Mouse (Mus musculus) lung, adult 2 months (tissue): ENCODE data around the gene Hhat. TPM values are rescaled to one million over a fixed set of nuclear protein-coding genes. Genes with fewer than 3 reads are reported as not detected.
A peak's percentile ranks its signal among the peaks of the same experiment; 100 is the strongest.

ENCODE experiments used
- DNase-seq: peaks from one replicate; pipeline ENCODE4 v3.0.0; 2022
- H3K4me1 ChIP-seq: fragments of 200-500 bp; 2 replicates; pipeline ENCODE4 v1.6.1; 2011; ENCODE audit warnings: low read length; ENCODE audit not compliant: control insufficient read depth, insufficient read depth
- H3K4me3 ChIP-seq: fragments of 200-500 bp; replicated peaks from 2 replicates; pipeline ENCODE3; 2011; ENCODE audit warnings: low read depth, mild to moderate bottlenecking, control low read depth, low read length; ENCODE audit errors: extremely low read depth
- CTCF ChIP-seq: fragments of 200-500 bp; IDR thresholded peaks from 2 replicates; pipeline ENCODE4 v1.5.1; 2011; ENCODE audit warnings: mild to moderate bottlenecking, low read length, control low read depth; ENCODE audit not compliant: insufficient read depth
- POLR2A ChIP-seq: fragments of 200-500 bp; IDR thresholded peaks from 2 replicates; pipeline ENCODE4 v1.6.1; 2011; ENCODE audit warnings: low read depth, mild to moderate bottlenecking, control low read depth, low read length, borderline replicate concordance; ENCODE audit errors: extremely low read depth
- WGBS: fragments of 180-500 bp; shearing (Covaris S2); methylation state at CpG from one replicate; pipeline ENCODE4 v1.1.7; 2018; 5-methylcytosine and 5-hydroxymethylcytosine counted together
- polyA plus RNA-seq: library from polyadenylated mRNA; depleted of rRNA; stranded (reverse); fragments of >200 nt; gene quantifications from 2 replicates; pipeline ENCODE4 v1.2.3, GENCODE M21; 2012

The Hhat gene
- polyA plus RNA-seq, 1 experiment, result 2.5 TPM

DNA sequence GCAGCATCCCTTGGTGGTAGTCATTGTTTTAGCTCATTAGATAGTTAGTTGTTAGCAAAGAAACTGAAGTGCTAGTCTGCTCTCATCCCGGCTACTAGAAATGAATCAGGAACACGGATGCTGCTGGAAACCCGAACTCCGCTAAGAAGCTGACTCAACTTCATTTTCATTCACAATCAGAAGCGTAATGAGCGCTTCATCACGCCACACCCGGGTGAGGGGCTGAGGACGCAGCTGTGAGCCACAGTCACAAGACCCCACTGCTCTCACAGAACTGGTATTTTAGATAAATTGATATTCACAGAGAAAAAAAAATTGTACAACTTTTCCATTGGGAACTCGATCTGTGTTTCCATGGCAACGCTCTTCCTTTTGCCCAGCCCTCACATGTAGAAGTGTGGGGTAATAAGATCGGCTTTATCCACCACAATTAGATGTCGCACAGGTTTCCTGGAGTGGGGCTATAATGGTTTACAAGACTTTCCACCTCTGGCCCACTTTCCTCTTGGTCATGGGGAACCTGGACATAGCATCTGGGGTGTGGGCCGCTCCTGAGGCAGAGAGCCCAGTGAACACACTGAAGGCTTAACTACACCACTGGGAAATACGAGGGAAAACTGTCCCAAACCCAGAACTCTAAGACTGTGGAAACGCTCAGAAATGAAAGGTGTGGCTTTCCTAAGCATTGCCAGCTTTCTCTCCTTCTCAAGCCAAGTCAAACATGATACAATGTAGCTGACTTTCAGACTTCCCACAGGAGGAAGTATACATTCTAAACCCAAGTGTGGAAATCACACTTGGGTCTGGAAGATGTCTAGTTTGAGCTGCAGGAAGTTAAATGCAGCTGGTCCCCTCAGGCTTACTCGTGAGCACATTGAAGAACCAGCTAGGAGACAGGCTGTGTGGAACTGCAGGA lies 14.3 kb upstream of the Hhat start:
- no peak for TF ChIP-seq POLR2A
- no peak for TF ChIP-seq CTCF
- H3K4me1 ChIP-seq, result no peaks in the 10 kb centered on the region; the same call in 1 of the 2 replicates
- WGBS, result 63% methylated on average over 17 of the region's 17 CpGs
- DNase-seq, result no peak
- H3K4me3 ChIP-seq, result no peak overlapping the region

DNA sequence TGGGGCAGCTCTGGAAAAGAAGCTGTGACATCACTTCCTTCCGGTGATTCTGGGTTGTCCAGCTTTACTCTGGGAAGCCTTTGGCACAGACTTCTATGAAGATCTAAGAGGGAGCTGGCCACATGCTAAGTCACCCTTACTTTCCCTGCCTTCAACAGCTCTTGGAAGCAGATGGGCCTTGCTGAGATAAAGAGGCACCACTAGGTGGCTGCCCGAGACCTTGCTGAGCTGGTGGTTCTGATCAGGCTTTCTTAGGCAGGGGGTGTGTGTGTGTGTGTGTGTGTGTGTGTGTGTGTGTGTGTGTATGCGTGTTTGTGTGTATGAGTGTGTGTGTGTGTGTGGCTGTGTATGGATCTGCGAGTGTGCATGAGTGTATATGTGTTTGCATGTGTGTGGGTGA lies 13.4 kb upstream of the Hhat start:
- Histone ChIP-seq H3K4me3 (no peak overlapping the region), H3K4me1 (no peaks in the 10 kb centered on the region; the same call in 1 of the 2 replicates)
- peak; percentile 55 for TF ChIP-seq CTCF
- TF ChIP-seq POLR2A, result no peak
- no peak for DNase-seq
- 26% methylated on average over 4 of the region's 4 CpGs for WGBS

DNA sequence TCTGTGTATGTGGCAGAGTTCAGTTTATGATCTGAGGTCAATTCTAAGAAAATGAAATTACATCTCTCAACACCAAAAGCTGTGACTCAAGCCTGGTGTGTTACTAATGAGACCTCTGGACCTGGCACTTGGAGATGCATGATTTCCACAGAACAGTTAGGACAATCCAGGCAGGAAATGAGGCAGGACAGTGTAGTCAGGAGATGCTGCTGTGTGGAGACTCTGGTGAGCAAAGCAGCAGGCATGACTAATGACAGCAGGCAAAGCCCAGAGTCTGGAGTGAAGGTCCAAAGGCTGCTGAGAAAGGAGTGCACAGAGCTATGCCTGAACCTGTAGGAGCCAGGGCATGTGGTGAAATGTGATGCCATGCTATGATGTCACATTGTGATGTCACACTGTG lies 10.2 kb upstream of the Hhat start:
- H3K4me3 ChIP-seq, result no peak overlapping the region
- no peaks in the 10 kb centered on the region for H3K4me1 ChIP-seq
- TF ChIP-seq POLR2A, result no peak
- DNase-seq, result no peak

DNA sequence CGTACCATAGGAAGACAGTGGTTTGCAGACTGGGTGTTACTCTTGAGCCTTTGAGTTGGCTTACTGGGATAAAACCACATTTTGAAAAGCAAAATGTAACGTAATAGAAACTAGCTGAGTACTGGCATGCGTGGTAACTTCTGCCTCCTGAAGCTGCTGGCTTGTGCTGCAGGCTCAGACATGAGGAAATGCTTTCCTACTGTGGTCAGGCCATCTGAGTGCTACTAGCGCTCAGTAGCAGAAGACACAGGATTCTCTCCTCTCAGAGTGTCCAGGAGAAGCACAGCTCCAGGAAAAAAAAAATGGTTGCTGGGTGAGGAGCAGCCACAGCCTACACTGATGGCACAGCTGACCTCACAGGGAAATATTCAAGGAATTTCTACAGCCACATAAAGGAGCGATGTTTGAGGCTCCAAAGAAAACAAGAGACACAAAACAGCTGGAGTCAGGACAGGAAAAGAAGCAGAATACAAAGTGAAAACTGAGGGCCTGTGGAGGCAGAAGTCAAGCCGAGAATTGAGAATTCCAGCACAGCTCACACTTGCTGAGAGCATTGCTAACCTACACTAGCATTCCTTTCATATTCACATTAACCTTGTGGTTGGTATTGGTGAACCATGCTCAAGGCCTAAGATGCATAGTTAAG lies 8.0 kb upstream of the Hhat start:
- no peak for TF ChIP-seq POLR2A
- TF ChIP-seq CTCF, result no peak
- DNase-seq, result no peak
- H3K4me3 ChIP-seq, result no peak overlapping the region
- no peaks in the 10 kb centered on the region for H3K4me1 ChIP-seq
- WGBS, result 37% methylated on average over 6 of the region's 6 CpGs

DNA sequence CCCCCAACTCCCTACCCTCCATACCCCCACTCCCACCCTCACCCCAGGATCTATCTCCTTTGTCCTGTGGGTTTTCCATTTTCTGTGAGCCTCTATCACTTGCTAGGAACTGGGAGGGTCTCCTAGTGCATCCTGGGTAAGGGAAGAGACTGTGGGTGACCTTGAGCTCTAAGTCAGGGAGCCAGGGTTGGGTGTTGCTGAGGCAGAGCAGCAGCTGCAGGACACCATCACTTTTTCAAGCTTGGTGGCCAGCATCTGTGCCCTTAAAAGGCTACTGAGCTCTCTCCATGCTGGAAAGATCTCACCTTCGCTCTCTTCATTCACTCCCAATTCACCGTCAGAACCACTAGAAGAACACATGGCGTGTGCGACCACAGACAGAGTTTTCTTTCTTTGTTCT lies 7.2 kb upstream of the Hhat start:
- Histone ChIP-seq H3K4me3 (no peak overlapping the region), H3K4me1 (no peaks in the 10 kb centered on the region)
- 89% methylated on average over 4 of the region's 4 CpGs for WGBS
- DNase-seq, result no peak
- no peak for TF ChIP-seq POLR2A
- no peak for TF ChIP-seq CTCF

DNA sequence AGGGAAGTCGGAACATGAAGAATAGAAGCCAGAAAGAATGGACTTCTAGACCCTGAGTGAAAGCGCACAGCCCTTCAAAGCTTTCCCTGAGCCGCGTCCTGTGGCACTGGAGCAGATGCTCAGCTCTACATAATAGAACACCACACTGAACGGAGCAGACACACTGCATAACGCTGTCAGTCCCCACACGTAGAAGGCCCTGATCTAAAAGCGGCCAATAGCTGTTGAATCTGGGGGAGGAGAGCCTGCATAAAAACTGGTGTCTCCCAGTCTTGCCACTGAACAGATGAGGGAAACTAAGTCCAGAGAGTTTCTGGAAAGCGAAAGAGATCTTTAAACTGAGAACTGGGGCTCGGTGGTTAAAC lies 911 bp downstream of the Hhat start:
- 12% methylated on average over 10 of the region's 10 CpGs for WGBS
- H3K4me3 ChIP-seq, result peak overlapping the region; percentile 96
- no peak for DNase-seq
- TF ChIP-seq POLR2A (0 out of 2 replicates have a peak, but pooled peaks have one; percentile 10), CTCF (no peak)
- H3K4me1 ChIP-seq, result 0 out of 2 replicates have a peak, but pooled peaks cover 3% of the 10 kb centered on the region

DNA sequence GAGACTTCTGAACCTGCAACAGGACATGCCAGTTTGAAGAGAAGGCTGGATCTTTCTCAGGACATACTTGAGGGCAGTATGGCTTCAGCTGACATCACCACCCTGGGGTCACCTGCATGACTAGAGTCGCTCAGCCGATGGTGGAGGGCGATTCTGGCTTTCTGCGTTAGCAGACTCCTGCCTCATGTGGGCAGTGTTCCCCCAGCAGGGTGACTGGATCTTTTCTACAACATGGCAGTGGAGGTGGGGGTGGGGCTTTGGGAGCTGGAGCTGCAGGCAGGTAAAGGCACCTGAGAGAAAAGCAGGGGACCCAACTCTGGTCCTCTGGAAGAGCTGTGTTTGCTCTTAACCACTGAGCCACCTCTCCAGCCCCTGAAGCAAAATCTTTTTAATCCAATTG lies 5.5 kb downstream of the Hhat start:
- TF ChIP-seq CTCF, result peak; percentile 7; the same call in 1 of the 2 replicates
- TF ChIP-seq POLR2A, result no peak
- no peak for DNase-seq
- Histone ChIP-seq H3K4me1 (0 out of 2 replicates have a peak, but pooled peaks cover 3% of the 10 kb centered on the region), H3K4me3 (no peak overlapping the region)
- 55% methylated on average over 4 of the region's 4 CpGs for WGBS

DNA sequence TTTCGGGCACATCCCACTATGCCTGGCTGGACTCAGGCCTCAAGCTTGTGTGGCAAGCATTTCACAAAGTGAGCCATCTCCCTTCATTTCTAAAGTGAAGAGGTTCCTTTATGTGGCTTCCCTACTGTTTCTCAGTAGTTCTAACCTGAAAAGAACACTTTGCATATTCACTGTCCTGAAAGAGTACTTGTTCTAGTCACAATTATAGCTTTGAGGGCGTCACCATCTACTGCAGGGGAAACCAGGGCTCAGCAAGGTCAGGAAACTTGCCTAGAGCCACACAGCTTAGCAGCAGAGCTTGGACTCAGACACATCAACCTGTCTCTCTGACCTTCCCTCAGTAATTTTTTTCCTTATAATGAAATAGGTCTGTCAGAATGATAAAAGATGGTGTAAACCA lies 6.5 kb downstream of the Hhat start:
- 79% methylated on average over 2 of the region's 2 CpGs for WGBS
- no peak for DNase-seq
- Histone ChIP-seq H3K4me1 (no peaks in the 10 kb centered on the region), H3K4me3 (no peak overlapping the region)
- TF ChIP-seq POLR2A, result no peak
- no peak for TF ChIP-seq CTCF

DNA sequence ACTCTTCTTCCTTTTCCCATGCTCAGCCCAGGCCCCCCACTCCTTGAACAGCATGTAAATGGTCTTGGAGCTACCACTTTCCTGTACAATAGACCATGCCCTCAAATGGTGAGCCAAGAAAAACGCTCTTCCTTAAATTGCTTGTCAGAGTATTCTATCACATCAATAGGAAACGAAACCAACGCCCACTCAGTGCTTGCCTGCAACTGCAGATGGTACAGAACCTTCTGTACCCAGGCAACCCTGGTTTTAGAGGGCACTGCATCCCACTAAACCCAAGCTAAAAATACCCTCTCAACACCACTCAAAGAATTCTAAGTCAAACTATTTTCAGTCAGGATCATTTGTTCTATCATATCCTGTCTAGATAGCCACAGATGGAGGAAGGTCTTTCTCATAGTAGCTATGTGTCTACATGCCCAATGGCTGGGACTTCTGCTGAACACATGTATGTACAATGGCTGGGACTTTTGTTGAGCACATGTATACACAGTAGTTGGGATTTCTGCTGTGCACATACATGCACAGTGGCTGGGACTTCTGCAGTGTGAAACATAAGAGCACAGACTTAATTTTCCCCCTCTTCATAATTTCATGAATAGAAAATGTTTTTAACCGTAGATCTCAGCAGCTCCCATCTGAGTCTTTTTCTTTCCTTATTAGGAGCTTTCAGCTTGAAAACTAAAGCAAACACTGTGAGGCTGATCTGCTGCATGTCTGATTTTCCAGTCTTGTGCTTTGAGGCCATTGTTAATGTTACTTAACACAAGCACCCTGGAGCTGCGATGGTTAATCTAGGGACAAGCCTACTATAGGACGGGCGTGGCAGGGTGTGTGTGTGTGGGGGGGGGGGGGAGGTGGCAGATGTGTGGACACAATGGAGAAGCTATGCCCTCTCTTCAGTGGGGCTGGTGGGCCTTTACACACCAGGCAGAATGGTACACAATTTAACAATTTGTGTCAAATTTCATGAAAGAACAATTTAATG lies 7.8 kb downstream of the Hhat start:
- WGBS, result 59% methylated on average over 7 of the region's 7 CpGs
- TF ChIP-seq POLR2A (no peak), CTCF (no peak)
- Histone ChIP-seq H3K4me1 (no peaks in the 10 kb centered on the region), H3K4me3 (no peak overlapping the region)
- DNase-seq, result no peak

DNA sequence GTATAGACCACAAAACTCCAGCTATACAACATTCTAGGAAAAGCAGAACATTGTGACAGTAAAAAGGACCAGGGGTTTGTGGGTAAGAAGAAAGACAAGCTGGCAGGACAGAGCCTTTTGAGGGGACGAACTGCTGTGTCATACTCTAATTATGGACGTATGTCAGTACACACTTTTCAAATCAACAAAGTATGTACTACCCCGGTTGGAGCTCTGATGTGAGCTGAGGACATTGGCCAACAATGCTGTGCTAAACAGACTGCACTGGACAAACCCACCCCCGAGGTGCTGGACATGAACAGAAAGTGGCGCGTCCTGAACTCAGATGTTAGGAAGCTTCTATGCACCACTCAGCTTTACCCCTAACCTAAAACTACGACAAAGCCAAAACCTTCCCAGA lies 14.3 kb downstream of the Hhat start:
- peaks cover 10% of the 10 kb centered on the region for H3K4me1 ChIP-seq
- H3K4me3 ChIP-seq, result no peak overlapping the region
- WGBS, result 69% methylated on average over 7 of the region's 7 CpGs
- no peak for DNase-seq
- no peak for TF ChIP-seq CTCF
- no peak for TF ChIP-seq POLR2A
